ENCODE assay signal across 9 mouse cellular contexts in the genomic region with DNA sequence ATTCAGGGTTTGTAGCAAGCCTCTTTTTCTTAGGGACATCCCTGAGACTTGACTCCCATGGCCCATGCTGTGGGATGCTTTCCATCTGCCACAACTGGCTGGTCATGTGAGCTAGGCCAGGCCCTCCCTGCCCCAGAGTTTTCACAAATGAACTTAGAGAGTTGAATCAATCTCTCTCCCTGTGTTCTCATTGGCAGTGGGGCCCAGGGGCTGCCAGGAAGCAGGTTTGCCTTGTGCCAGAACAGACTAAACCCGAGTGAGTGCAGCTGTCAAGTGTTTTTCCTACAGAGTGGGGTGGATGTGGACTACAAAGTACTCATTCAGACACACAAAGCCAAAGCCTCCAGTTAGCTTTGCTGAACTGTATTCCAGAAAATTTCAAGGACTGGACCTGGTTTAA. TPM values are rescaled to one million over a fixed set of nuclear protein-coding genes. Genes with fewer than 3 reads are reported as not detected.
DNase-seq lines count a peak whose midpoint lies in the region; ATAC-seq and TF ChIP-seq lines count a peak whose summit lies in the region.
"Had no signal": no experiment of that assay in that cellular context is flagged by ENCODE, and none has a peak within 500 bp of the region (broad histone marks: within the 10 kb centered on the region; RNA-seq: fewer than 3 reads in every experiment).

No protein-coding gene starts in this region.

- H3K9me3 ChIP-seq in forebrain, postnatal 0 days (ENCODE audit: low read length): no peaks in the 10 kb centered on the region
- H3K9me3 ChIP-seq in forebrain, embryonic 11.5 days (ENCODE audit: control insufficient read depth, low read length): no peaks in the 10 kb centered on the region
- H3K9me3 ChIP-seq in heart, embryonic 13.5 days: no peaks in the 10 kb centered on the region

- 6% methylated on average over 1 of the region's 1 CpGs for WGBS in forebrain, postnatal 0 days
- 50% methylated on average over 1 of the region's 1 CpGs for WGBS in forebrain, embryonic 11.5 days
- 11% methylated on average over 1 of the region's 1 CpGs for WGBS in heart, embryonic 13.5 days

- H3K4me1 ChIP-seq in forebrain, postnatal 0 days (ENCODE audit: insufficient read depth): no peaks in the 10 kb centered on the region
- no peaks in the 10 kb centered on the region for H3K4me1 ChIP-seq in forebrain, embryonic 11.5 days (replicated peaks; ENCODE audit: control insufficient read depth, insufficient read depth, low read length)
- H3K4me1 ChIP-seq in heart, embryonic 13.5 days: peaks cover 18% of the 10 kb centered on the region

- H3K27ac ChIP-seq in forebrain, postnatal 0 days (ENCODE audit: low read depth, low read length): no peak overlapping the region
- H3K27ac ChIP-seq in forebrain, embryonic 11.5 days (ENCODE audit: low read depth, low read length): no peak overlapping the region
- H3K27ac ChIP-seq in heart, embryonic 13.5 days (replicated peaks): peak overlapping the region; percentile 45

- no peak overlapping the region for H3K4me2 ChIP-seq in forebrain, postnatal 0 days (ENCODE audit: low read depth)
- no peak overlapping the region for H3K4me2 ChIP-seq in forebrain, embryonic 11.5 days (ENCODE audit: low read depth, low read length, severe bottlenecking)
- H3K4me2 ChIP-seq in heart, embryonic 13.5 days: no peak overlapping the region

- no peak overlapping the region for H3K4me3 ChIP-seq in forebrain, postnatal 0 days (ENCODE audit: low read depth, low read length)
- H3K4me3 ChIP-seq in forebrain, embryonic 11.5 days (ENCODE audit: low read depth, low read length): no peak overlapping the region
- H3K4me3 ChIP-seq in heart, embryonic 13.5 days: no peak overlapping the region

- no peaks in the 10 kb centered on the region for H3K36me3 ChIP-seq in forebrain, postnatal 0 days (ENCODE audit: insufficient read depth)
- H3K36me3 ChIP-seq in forebrain, embryonic 11.5 days (ENCODE audit: control insufficient read depth, insufficient read depth, low read length): no peaks in the 10 kb centered on the region
- H3K36me3 ChIP-seq in heart, embryonic 13.5 days: no peaks in the 10 kb centered on the region

- TF ChIP-seq CTCF in forebrain, postnatal 0 days (IDR thresholded peaks at IDR 0.05; ENCODE audit: low read depth): no peak

- DNase-seq in forebrain, postnatal 0 days: peak; percentile 26
- DNase-seq in forebrain, embryonic 11.5 days (ENCODE audit: low spot score): no peak
- peak; percentile 58 for DNase-seq in Muller cell, postnatal 12 days (ENCODE audit: inconsistent ontology term)
- DNase-seq in layer of hippocampus, postnatal 36 days: peak; percentile 29 to 33
- DNase-seq in adipocyte (ENCODE audit: low spot score): no peak
- no peak for DNase-seq in frontal cortex, postnatal 36 days (ENCODE audit: low spot score in 2 of 2)
- no peak for DNase-seq in urinary bladder, postnatal 4 days (ENCODE audit: low spot score in 2 of 2)

- ATAC-seq in forebrain, postnatal 0 days: peak; percentile 74
- no peak for ATAC-seq in forebrain, embryonic 11.5 days (replicated peaks; ENCODE audit: low FRiP score)
- ATAC-seq in heart, embryonic 13.5 days (ENCODE audit: extremely low read depth, insufficient number of reproducible peaks, low FRiP score, low TSS enrichment): no peak

- H3K9ac ChIP-seq in forebrain, postnatal 0 days: no peak overlapping the region
- H3K9ac ChIP-seq in forebrain, embryonic 11.5 days (ENCODE audit: low read length): no peak overlapping the region
- no peak overlapping the region for H3K9ac ChIP-seq in heart, embryonic 13.5 days

- H3K27me3 ChIP-seq in forebrain, postnatal 0 days (ENCODE audit: insufficient read depth, low read length): no peaks in the 10 kb centered on the region
- no peaks in the 10 kb centered on the region for H3K27me3 ChIP-seq in forebrain, embryonic 11.5 days (ENCODE audit: control insufficient read depth, insufficient read depth, low read length)
- no peaks in the 10 kb centered on the region for H3K27me3 ChIP-seq in heart, embryonic 13.5 days (replicated peaks)

RNA-seq across cellular contexts. Expression of a gene that starts 12.7 kb away (rescaled TPM):
- total RNA-seq in forebrain, postnatal 0 days (2014; rRNA removed): 238 and 277 TPM in 2 replicates
- 157 and 215 TPM in 2 replicates for polyA plus RNA-seq in forebrain, postnatal 0 days (2015; fragmentation: Nextera tagmentation; extraction: Ambion mirVana)
- polyA plus RNA-seq in forebrain, embryonic 11.5 days (2014; fragmentation: Nextera tagmentation; extraction: Ambion mirVana): 355 and 371 TPM in 2 replicates
- 145 and 149 TPM in 2 replicates for polyA plus RNA-seq in heart, embryonic 13.5 days (2015; fragmentation: Nextera tagmentation; extraction: Ambion mirVana)
- total RNA-seq in layer of hippocampus, postnatal 36 days (2021): 10 to 100 TPM; 77.1 to 81.3 TPM

RNA-seq across cellular contexts. Expression of a gene that starts 29.5 kb away (rescaled TPM):
- total RNA-seq in forebrain, postnatal 0 days (2014; rRNA removed): not detected in 2 replicates
- polyA plus RNA-seq in forebrain, postnatal 0 days (2015; fragmentation: Nextera tagmentation; extraction: Ambion mirVana): not detected in 2 replicates
- polyA plus RNA-seq in forebrain, embryonic 11.5 days (2014; fragmentation: Nextera tagmentation; extraction: Ambion mirVana): 0.40 TPM in 1 of 2 replicates, not detected in the other
- polyA plus RNA-seq in heart, embryonic 13.5 days (2015; fragmentation: Nextera tagmentation; extraction: Ambion mirVana): not detected in 2 replicates
- under 1 TPM in 1 of 2 experiments, not detected in 1; 0.50 TPM for total RNA-seq in layer of hippocampus, postnatal 36 days (2021)
- polyA plus RNA-seq: C2C12 had no signal

Comparison
In these comparisons a context has a peak if more than half of its experiments do, and no peak if none do; other contexts are left out.
1. DNase-seq: peak in forebrain, postnatal 0 days (single experiment), Muller cell, postnatal 12 days (single experiment) and layer of hippocampus, postnatal 36 days (2 of 2); none in forebrain, embryonic 11.5 days (single experiment), adipocyte (single experiment), frontal cortex, postnatal 36 days (0 of 2) and urinary bladder, postnatal 4 days (0 of 2).